Mouse (Mus musculus): ENCODE measurements at regions not wholly inside any gene's neighbourhood (a gene's known extent, or its start where the extent isn't known, plus 50 kb on each side); places are given as distances from the start of the nearest gene placed in this dataset.

- WGBS: 12% methylated on average over 4 of the region's 4 CpGs
- Histone ChIP-seq H3K27ac (ENCODE audit: low read depth, low read length) (peak overlapping the region; percentile 42), H3K9me3 (ENCODE audit: control insufficient read depth, low read length) (no peaks in the 10 kb centered on the region), H3K9ac (ENCODE audit: low read length) (0 out of 2 replicates have a peak overlapping the region, but pooled peaks have one; percentile 5), H3K4me2 (ENCODE audit: low read depth) (no peak overlapping the region), H3K4me1 (ENCODE audit: control insufficient read depth, insufficient read depth, low read length) (peaks cover 12% of the 10 kb centered on the region), H3K36me3 (ENCODE audit: control insufficient read depth, insufficient read depth, low read length) (no peaks in the 10 kb centered on the region), H3K4me3 (ENCODE audit: low read depth, low read length) (no peak overlapping the region), H3K27me3 (ENCODE audit: control insufficient read depth, insufficient read depth, low read length) (no peaks in the 10 kb centered on the region)
- DNase-seq (ENCODE audit: low spot score) (peak; percentile 56), ATAC-seq (ENCODE audit: insufficient read depth, low FRiP score, low TSS enrichment) (peak; percentile 65)
Observed at GRCm38 (mm10) chr4:9161814-9162133, 922.9 kb upstream of the Car8 start.

GRCm38 (mm10) chr4:9161068-9161813, 922.4 kb upstream of the Car8 start:
- H3K4me3 ChIP-seq (ENCODE audit: low read depth, low read length): no peak overlapping the region
- H3K4me2 ChIP-seq (ENCODE audit: low read depth): no peak overlapping the region
- no peaks in the 10 kb centered on the region for H3K9me3 ChIP-seq (ENCODE audit: control insufficient read depth, low read length)
- no peak for DNase-seq (ENCODE audit: low spot score)
- peak; percentile 56; the same call in 1 of the 2 replicates for ATAC-seq (ENCODE audit: insufficient read depth, low FRiP score, low TSS enrichment)
- WGBS: 50% methylated on average over 11 of the region's 11 CpGs
- no peaks in the 10 kb centered on the region for H3K36me3 ChIP-seq (ENCODE audit: control insufficient read depth, insufficient read depth, low read length)
- peak overlapping the region; percentile 5; the same call in 1 of the 2 replicates for H3K9ac ChIP-seq (ENCODE audit: low read length)
- peaks cover 12% of the 10 kb centered on the region for H3K4me1 ChIP-seq (ENCODE audit: control insufficient read depth, insufficient read depth, low read length)
- no peaks in the 10 kb centered on the region for H3K27me3 ChIP-seq (ENCODE audit: control insufficient read depth, insufficient read depth, low read length)
- peak overlapping the region; percentile 42 for H3K27ac ChIP-seq (ENCODE audit: low read depth, low read length)

- ATAC-seq (ENCODE audit: insufficient read depth, low FRiP score, low TSS enrichment) (no peak), DNase-seq (ENCODE audit: low spot score) (peak; percentile 41)
- Histone ChIP-seq H3K4me3 (ENCODE audit: low read depth, low read length) (no peak overlapping the region), H3K36me3 (ENCODE audit: control insufficient read depth, insufficient read depth, low read length) (no peaks in the 10 kb centered on the region), H3K9ac (ENCODE audit: low read length) (no peak overlapping the region), H3K27ac (ENCODE audit: low read depth, low read length) (no peak overlapping the region), H3K9me3 (ENCODE audit: control insufficient read depth, low read length) (no peaks in the 10 kb centered on the region), H3K27me3 (ENCODE audit: control insufficient read depth, insufficient read depth, low read length) (no peaks in the 10 kb centered on the region), H3K4me2 (ENCODE audit: low read depth) (no peak overlapping the region), H3K4me1 (ENCODE audit: control insufficient read depth, insufficient read depth, low read length) (peaks cover 6% of the 10 kb centered on the region)
- WGBS: 28% methylated on average over 5 of the region's 5 CpGs
Observed at GRCm38 (mm10) chr4:9147732-9148131, 908.9 kb upstream of the Car8 start.

GRCm38 (mm10) chr4:9144226-9145215, 905.7 kb upstream of the Car8 start:
- Histone ChIP-seq H3K27me3 (ENCODE audit: control insufficient read depth, insufficient read depth, low read length) (no peaks in the 10 kb centered on the region), H3K4me3 (ENCODE audit: low read depth, low read length) (no peak overlapping the region), H3K9me3 (ENCODE audit: control insufficient read depth, low read length) (no peaks in the 10 kb centered on the region), H3K27ac (ENCODE audit: low read depth, low read length) (no peak overlapping the region), H3K4me1 (ENCODE audit: control insufficient read depth, insufficient read depth, low read length) (peaks cover 6% of the 10 kb centered on the region), H3K36me3 (ENCODE audit: control insufficient read depth, insufficient read depth, low read length) (no peaks in the 10 kb centered on the region), H3K4me2 (ENCODE audit: low read depth) (no peak overlapping the region), H3K9ac (ENCODE audit: low read length) (no peak overlapping the region)
- DNase-seq (ENCODE audit: low spot score) (peak; percentile 7), ATAC-seq (ENCODE audit: insufficient read depth, low FRiP score, low TSS enrichment) (no peak)
- WGBS: 90% methylated on average over 9 of the region's 9 CpGs

- ATAC-seq (ENCODE audit: insufficient read depth, low FRiP score, low TSS enrichment): no peak
- DNase-seq (ENCODE audit: low spot score): peak; percentile 7
- Histone ChIP-seq H3K4me3 (ENCODE audit: low read depth, low read length) (no peak overlapping the region), H3K27me3 (ENCODE audit: control insufficient read depth, insufficient read depth, low read length) (no peaks in the 10 kb centered on the region), H3K9ac (ENCODE audit: low read length) (no peak overlapping the region), H3K36me3 (ENCODE audit: control insufficient read depth, insufficient read depth, low read length) (no peaks in the 10 kb centered on the region), H3K4me1 (ENCODE audit: control insufficient read depth, insufficient read depth, low read length) (peaks cover 6% of the 10 kb centered on the region), H3K27ac (ENCODE audit: low read depth, low read length) (no peak overlapping the region), H3K9me3 (ENCODE audit: control insufficient read depth, low read length) (no peaks in the 10 kb centered on the region), H3K4me2 (ENCODE audit: low read depth) (no peak overlapping the region)
- 84% methylated on average over 3 of the region's 3 CpGs for WGBS
Observed at GRCm38 (mm10) chr4:9143087-9143486, 904.2 kb upstream of the Car8 start.

- DNase-seq (ENCODE audit: low spot score): peak; percentile 6
- H3K9me3 ChIP-seq (ENCODE audit: control insufficient read depth, low read length): no peaks in the 10 kb centered on the region
- no peak overlapping the region; the same call in 1 of the 2 replicates for H3K9ac ChIP-seq (ENCODE audit: low read length)
- no peaks in the 10 kb centered on the region for H3K36me3 ChIP-seq (ENCODE audit: control insufficient read depth, insufficient read depth, low read length)
- H3K27me3 ChIP-seq (ENCODE audit: control insufficient read depth, insufficient read depth, low read length): no peaks in the 10 kb centered on the region
- no peak overlapping the region for H3K27ac ChIP-seq (ENCODE audit: low read depth, low read length)
- no peak for ATAC-seq (ENCODE audit: insufficient read depth, low FRiP score, low TSS enrichment)
- H3K4me2 ChIP-seq (ENCODE audit: low read depth): no peak overlapping the region
- no peaks in the 10 kb centered on the region for H3K4me1 ChIP-seq (ENCODE audit: control insufficient read depth, insufficient read depth, low read length)
- 91% methylated on average over 16 of the region's 16 CpGs for WGBS
- H3K4me3 ChIP-seq (ENCODE audit: low read depth, low read length): no peak overlapping the region
Observed at GRCm38 (mm10) chr4:9141946-9142683, 903.3 kb upstream of the Car8 start.

GRCm38 (mm10) chr4:9140691-9141090, 901.9 kb upstream of the Car8 start:
- Histone ChIP-seq H3K4me2 (ENCODE audit: low read depth) (no peak overlapping the region), H3K4me3 (ENCODE audit: low read depth, low read length) (no peak overlapping the region), H3K9ac (ENCODE audit: low read length) (no peak overlapping the region), H3K9me3 (ENCODE audit: control insufficient read depth, low read length) (no peaks in the 10 kb centered on the region), H3K27me3 (ENCODE audit: control insufficient read depth, insufficient read depth, low read length) (no peaks in the 10 kb centered on the region), H3K36me3 (ENCODE audit: control insufficient read depth, insufficient read depth, low read length) (no peaks in the 10 kb centered on the region), H3K4me1 (ENCODE audit: control insufficient read depth, insufficient read depth, low read length) (no peaks in the 10 kb centered on the region), H3K27ac (ENCODE audit: low read depth, low read length) (no peak overlapping the region)
- 80% methylated on average over 3 of the region's 3 CpGs for WGBS
- no peak for ATAC-seq (ENCODE audit: insufficient read depth, low FRiP score, low TSS enrichment)
- peak; percentile 4 for DNase-seq (ENCODE audit: low spot score)

GRCm38 (mm10) chr4:9136657-9137056, 897.8 kb upstream of the Car8 start:
- H3K27me3 ChIP-seq (ENCODE audit: control insufficient read depth, insufficient read depth, low read length): no peaks in the 10 kb centered on the region
- ATAC-seq (ENCODE audit: insufficient read depth, low FRiP score, low TSS enrichment) (no peak), DNase-seq (ENCODE audit: low spot score) (no peak)
- H3K27ac ChIP-seq (ENCODE audit: low read depth, low read length): peak overlapping the region; percentile 49; the same call in 1 of the 2 replicates
- H3K4me3 ChIP-seq (ENCODE audit: low read depth, low read length): no peak overlapping the region
- H3K4me2 ChIP-seq (ENCODE audit: low read depth): no peak overlapping the region
- no peaks in the 10 kb centered on the region for H3K9me3 ChIP-seq (ENCODE audit: control insufficient read depth, low read length)
- no peaks in the 10 kb centered on the region for H3K36me3 ChIP-seq (ENCODE audit: control insufficient read depth, insufficient read depth, low read length)
- no peaks in the 10 kb centered on the region for H3K4me1 ChIP-seq (ENCODE audit: control insufficient read depth, insufficient read depth, low read length)
- H3K9ac ChIP-seq (ENCODE audit: low read length): no peak overlapping the region
- 61% methylated on average over 13 of the region's 13 CpGs for WGBS

Data from neural tube, embryonic 11.5 days (tissue).